In genomic region chr10:76032402-76033118, GRCm38 (mm10) we compare ENCODE assay signal across 8 mouse cellular contexts. TPM values are rescaled to one million over a fixed set of nuclear protein-coding genes. Genes with fewer than 3 reads are reported as not detected.
DNase-seq lines count a peak whose midpoint lies in the region; ATAC-seq lines count a peak whose summit lies in the region.

Gene Zfp280b (plus strand): TSS chr10:76032650.

- H3K9me3 ChIP-seq in intestine, embryonic 14.5 days (ENCODE audit: control insufficient read depth, low read length): no peaks in the 10 kb centered on the region

- peak; percentile 98 for ATAC-seq in intestine, embryonic 14.5 days (replicated peaks; ENCODE audit: low FRiP score, low TSS enrichment, low read depth)

- H3K4me1 ChIP-seq in intestine, embryonic 14.5 days (replicated peaks; ENCODE audit: control insufficient read depth, insufficient read depth, low read length): peaks cover 2% of the 10 kb centered on the region; the same call in 1 of the 2 replicates

- H3K27ac ChIP-seq in intestine, embryonic 14.5 days (ENCODE audit: low read depth): peak within 1 kb of the TSS; percentile 74

- under 1% methylated on average over 58 of the region's 58 CpGs for WGBS in intestine, embryonic 14.5 days

- H3K4me2 ChIP-seq in intestine, embryonic 14.5 days (ENCODE audit: low read length): peak within 1 kb of the TSS; percentile 83

- intact Hi-C loops in left cerebral cortex, postnatal 14 days (cut with DNase I): no loop called here

- no peaks in the 10 kb centered on the region for H3K27me3 ChIP-seq in intestine, embryonic 14.5 days (replicated peaks; ENCODE audit: control insufficient read depth, insufficient read depth, low read length)

- peak within 1 kb of the TSS; percentile 94 for H3K9ac ChIP-seq in intestine, embryonic 14.5 days (ENCODE audit: low read length)

- peak; percentile 95 to 98 for DNase-seq in adrenal gland, adult (ENCODE audit: inconsistent age in 2 of 2, low spot score in 1 of 2)
- peak; percentile 98 for DNase-seq in embryo, embryonic 10.5 days (ENCODE audit: low spot score)
- peak; percentile 92 for DNase-seq in gastrocnemius, postnatal 25 days
- peak; percentile 96 for DNase-seq in intestine, embryonic 14.5 days (ENCODE audit: low spot score)
- DNase-seq in left cerebral cortex, postnatal 14 days (ENCODE audit: low spot score in 2 of 2): peak; percentile 96 to 97
- DNase-seq in mesoderm, embryonic 11.5 days (ENCODE audit: low read depth, low spot score): peak; percentile 97
- peak; percentile 90 to 92 for DNase-seq in right cerebral cortex, postnatal 36 days (ENCODE audit: low spot score in 2 of 2)
- DNase-seq in yolk sac, embryonic 10.5 days (ENCODE audit: low spot score): peak; percentile 97

- peaks cover 6% of the 10 kb centered on the region for H3K36me3 ChIP-seq in intestine, embryonic 14.5 days (ENCODE audit: control insufficient read depth, insufficient read depth, low read length)

- peak within 1 kb of the TSS; percentile 90 for H3K4me3 ChIP-seq in intestine, embryonic 14.5 days (ENCODE audit: low read depth, low read length)

RNA-seq across cellular contexts. Expression of gene Zfp280b, which starts in this region (rescaled TPM):
- 1 to 10 TPM; 5.5 to 9.6 TPM for total RNA-seq in gastrocnemius, postnatal 25 days (2021)
- polyA plus RNA-seq in intestine, embryonic 14.5 days (2014; fragmentation: Nextera tagmentation; extraction: Ambion mirVana): 25.2 and 26.7 TPM in 2 replicates
- 10 to 100 TPM; 12.2 to 12.3 TPM for total RNA-seq in left cerebral cortex, postnatal 14 days (2021)

Comparison
In these comparisons a context has a peak if more than half of its experiments do, and no peak if none do; other contexts are left out.
1. Peak in every context shown above with its lines: DNase-seq, ATAC-seq, H3K4me3 ChIP-seq and H3K27ac ChIP-seq.